Mouse (Mus musculus) gonadal fat pad, adult 2 months (tissue): ENCODE measurements around the gene Asah2. TPM values are rescaled to one million over a fixed set of nuclear protein-coding genes. Genes with fewer than 3 reads are reported as not detected.
"Not testable (repeated sequence)": the region's sequence is repeated elsewhere in the genome, so short reads cannot be mapped to it uniquely, and the experiment has no call there.

Source experiments
- DNase-seq: peaks from one replicate; pipeline ENCODE4 v3.0.0-alpha.2; 2012; ENCODE audit warnings: low read depth
- polyA plus RNA-seq: library from polyadenylated mRNA; depleted of rRNA; stranded (reverse); fragments of >200 nt; gene quantifications from 2 replicates; pipeline ENCODE4 v1.2.3, GENCODE M21; 2012

The Asah2 gene
- polyA plus RNA-seq, 1 experiment: 8.6 TPM

DNA sequence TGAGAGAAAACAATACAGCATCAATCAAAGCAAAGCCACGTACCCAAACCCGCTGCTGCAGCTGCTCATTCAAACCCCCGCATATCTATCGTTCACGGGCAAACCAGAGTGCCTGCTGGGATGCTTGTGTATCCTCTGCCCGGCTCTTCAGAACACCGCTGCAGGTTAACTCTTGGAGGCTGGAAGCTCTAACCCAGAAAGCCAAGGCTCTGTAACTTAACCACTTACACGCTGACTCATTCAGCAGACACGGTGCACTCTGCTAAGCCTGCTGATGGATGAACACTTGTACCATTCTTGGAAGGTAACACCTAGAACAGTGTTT, 5.1 kb downstream of the Asah2 start:
- DNase-seq: no peak

DNA sequence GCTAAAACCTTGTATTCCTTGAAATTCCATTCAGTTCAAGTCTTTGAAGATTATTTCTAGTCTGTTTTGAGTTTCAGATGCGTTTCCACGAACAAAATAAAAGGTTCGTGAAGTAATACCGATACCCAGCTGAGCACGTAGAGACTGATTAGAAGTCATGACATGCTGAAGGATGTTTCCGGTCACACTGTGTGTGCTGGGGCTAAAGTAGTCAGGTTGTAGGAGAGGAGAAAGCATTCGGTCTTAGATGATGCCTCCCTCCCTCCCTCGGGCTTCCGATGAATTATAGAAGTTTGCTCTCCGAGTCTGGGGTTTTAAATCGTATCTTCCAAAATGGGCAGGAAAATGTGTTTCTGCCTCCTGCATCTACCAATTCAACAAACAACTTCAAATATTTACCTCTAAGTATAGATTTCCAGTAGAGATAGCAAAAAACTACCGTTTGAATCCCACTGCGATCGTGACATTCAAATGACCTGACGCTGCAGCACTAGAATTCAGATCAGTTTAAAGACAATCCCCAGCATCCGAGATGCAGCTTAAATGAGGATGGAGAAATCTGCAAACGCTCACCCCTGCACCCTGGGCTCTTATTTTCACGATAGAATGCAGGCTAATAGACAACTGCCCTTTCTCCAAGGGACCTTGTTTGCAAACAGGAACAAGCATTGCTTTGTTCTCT, 5.6 kb downstream of the Asah2 start:
- no peak for DNase-seq

DNA sequence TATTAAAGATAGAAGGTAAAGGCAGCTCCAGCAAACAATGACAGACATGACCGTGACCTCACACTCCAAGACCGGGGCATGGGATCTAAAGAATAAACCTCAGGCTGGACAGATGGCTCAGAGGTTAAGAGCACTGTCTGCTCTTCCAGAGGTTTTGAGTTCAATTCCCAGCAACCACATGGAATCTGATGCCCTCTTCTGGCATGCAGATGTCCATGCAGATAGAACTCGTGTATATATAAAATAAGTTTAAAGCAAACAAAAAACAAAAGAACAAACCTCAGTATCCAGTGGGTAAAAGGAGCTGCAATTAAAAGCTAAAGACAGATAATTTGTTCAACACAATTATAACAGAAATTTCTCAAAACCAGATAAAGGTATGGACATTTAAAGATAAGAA, 9.4 kb downstream of the Asah2 start:
- no peak for DNase-seq

DNA sequence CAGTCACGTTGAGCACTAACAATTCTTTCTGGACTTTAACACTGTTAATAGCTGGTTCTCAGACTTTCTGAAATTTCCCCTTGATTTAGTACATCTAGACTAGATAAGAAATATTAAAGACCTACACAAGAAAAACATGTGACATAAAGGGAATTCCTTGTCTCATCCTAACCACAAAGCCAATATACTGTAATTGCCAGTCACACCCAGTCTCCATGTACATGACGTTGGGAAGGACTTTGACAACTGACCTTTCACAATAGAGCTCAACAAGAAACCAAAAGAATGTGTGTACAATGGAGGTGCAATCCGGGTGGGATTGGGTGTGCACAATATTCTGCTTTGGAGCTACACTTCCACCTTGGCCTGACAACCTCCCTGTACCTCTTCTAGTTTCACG, 15.7 kb downstream of the Asah2 start:
- no peak for DNase-seq

DNA sequence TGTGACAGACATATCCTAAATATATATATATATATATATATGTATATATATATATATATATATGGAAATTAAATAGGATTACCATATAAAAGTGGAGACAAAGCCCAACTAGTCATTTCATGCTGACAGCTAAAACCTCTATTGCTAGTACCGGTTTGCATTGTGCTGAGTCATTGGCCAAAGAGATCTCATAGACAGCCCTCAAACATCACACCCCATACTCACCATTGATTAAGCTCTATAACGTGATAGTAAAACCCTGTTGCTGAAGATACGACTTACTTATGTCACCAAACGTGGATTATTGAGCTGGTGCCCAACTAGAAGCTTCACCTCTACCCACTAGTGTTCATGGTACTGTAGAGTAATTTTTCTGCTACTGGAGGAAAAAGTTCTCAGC, 17.2 kb downstream of the Asah2 start:
- no peak for DNase-seq

DNA sequence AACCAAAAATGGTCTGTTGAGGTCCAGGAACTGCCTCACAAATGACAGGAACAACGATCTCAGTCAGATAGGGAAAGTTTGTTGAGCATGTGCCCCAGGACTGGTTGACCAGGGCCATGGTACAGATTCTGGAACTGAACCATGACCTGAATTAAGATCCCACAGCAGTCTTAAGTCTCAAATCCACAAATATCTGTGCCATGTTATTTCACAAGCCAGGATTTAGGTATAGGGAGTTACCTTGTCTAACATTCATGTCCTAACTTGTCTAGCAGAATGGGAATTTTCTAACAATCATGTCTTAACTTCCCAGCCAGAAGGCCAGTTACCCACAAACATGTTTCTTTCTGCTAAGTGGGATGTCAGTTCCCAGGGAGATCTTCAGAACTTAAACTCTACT, 19.4 kb downstream of the Asah2 start:
- DNase-seq: peak; percentile 95

DNA sequence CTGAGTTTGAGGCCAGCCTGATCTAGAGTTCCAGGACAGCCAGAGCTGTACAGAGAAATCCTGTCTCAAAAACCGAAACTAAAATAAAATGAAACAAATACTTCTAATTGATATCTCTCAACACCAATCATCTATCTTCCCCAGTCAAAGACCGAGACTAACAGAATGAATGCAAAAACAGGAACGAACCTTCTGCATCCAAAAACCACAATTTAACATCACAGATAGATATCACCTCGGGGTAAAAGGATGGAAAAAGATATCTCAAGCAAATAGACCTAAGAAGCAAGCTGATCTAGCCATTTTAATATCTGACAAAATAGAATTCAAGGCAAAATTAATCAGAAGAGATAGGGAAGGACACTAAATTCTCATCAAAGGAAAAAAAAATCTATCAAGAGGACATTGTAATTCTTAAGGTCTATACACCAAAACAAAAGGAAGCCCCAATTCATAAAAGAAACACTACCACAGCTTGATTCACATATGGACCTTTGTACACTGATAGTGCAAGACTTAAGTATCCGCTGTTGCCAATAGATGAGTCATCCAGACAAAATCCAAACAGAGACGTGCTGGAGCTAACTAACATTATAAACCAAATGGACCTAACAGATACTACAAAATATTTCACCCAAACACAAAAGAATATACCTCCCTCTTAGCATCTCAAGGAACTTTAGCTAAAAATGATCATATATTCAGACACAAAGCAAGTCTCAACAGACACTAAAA, 20.1 kb downstream of the Asah2 start:
- no peak for DNase-seq

DNA sequence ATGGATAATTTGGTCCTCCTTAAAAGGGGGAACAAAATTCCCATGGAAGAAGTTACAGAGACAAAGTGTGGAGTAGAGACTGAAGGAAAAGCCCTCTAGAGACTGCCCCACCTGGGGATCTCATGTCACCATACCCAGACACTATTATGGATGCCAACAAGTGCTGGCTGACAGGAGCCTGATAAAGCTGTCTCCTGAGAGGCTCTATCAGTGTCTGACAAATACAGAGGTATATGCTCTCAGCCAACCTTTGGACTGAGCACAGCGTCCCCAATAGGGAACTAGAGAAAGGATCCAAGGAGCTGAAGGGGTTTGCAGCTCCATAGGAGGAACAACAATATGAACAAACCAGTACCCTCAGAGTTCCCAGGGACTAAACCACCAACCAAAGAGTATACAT, 23.2 kb downstream of the Asah2 start:
- DNase-seq: not testable (repeated sequence)

DNA sequence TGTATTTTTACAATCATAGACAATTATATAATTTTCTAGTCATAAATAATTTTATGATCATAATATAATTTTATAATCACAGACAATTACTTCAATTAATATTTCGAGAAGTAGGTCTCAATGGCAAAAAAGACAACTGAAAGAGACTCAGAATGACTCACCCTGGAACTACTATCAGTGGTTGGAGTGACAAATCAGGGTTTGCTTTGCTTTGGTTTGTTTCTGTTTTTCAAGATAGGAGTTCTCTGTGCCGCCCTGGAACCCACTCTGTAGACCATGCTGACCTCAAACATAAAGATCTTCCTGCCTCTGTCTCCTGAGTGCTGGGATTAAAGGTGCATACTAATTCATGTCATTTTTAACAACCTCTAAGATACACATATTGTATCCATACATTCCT, 37.7 kb downstream of the Asah2 start:
- no peak for DNase-seq

DNA sequence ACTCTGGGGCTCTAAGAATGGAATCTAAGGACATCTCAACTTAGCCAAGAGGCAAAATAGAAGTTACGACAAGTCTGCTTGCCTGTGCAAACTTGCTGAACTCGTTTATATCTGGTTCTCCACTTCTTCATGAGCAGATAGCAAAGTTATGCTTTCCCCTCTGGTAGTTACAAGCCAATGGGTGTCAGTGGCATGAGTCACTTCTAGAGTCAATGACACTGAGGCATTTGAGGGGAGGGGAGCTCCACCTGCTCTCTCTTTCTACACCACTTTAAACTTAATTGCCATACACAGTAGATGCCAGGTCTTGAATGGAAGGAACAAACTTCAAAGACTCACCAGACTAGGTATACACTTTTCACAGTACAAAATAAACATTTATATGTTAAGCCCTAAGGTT, 38.4 kb downstream of the Asah2 start:
- DNase-seq: no peak

DNA sequence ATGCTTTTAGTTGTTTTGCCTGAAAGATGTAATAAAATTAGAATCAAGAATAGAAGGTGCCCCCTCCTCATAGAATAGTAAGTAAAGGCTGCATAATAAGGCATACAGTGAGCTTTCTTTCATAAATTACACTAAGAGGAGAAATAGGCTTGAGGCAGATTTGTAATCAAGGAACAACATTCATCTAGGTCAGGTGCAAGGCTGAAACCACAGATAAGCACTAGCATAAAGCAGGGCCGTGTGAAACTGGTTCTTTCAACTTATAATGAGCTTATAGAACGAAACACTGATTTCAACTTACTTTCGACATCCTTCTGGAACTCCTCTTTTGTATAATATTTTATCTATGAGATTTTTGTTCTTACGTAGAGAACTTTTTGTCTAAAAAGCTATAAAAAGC, 40.3 kb downstream of the Asah2 start:
- no peak for DNase-seq

DNA sequence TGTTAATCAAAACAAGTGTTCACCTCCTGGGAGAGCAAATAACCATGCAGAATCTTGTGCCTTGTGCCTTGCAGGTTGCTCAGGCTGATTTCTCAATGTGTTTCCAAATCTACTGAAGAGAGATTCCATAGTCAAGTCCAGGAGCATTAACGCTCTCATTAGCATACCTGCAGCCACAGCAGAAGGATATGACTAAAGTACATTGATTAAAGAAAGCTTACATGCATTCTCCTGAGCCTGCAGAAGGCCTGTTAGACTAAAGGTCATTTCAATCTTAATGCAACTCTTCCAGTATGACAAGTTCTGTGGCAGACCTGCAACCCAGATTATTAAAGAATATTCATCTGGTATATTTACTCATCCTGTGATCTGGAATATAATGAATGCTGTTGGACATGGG, 46.7 kb downstream of the Asah2 start:
- DNase-seq: no peak

DNA sequence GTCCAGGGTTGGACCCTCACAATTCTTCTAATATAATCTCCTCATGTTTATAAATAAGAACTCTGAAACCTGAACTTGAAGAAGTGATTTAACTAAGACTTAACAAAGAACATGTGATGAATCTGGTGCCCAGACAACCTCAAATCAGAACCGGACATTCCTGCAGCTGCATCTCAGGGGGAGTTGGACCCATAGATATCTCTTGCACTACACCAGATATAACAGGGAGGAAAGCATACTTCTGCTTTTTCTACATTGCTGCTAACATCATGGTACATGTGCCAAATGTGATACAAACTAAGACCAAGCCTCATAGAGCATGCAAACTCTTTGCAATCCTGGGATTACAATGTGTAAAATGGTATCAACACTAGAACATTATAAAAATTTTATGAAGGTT, 51.8 kb downstream of the Asah2 start:
- no peak for DNase-seq

DNA sequence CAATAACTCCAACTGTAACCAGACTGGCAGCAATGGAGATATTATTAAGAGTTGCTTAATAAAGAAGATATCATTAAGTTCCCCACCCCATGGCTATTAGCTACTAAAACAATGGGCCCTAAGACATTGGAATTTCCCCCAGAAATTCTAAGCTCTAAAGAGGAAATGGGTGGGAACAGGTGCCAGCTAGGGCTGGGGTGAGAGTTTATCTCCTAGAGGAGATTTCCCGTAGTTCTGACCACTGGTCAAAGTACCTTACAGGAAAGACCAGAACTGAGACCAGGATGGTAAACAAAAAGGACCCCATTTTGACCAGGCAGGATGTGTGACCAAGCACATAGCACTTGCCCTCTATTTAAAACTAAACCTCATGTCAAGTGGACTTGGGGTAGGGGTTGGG, 52.3 kb downstream of the Asah2 start:
- DNase-seq: no peak

DNA sequence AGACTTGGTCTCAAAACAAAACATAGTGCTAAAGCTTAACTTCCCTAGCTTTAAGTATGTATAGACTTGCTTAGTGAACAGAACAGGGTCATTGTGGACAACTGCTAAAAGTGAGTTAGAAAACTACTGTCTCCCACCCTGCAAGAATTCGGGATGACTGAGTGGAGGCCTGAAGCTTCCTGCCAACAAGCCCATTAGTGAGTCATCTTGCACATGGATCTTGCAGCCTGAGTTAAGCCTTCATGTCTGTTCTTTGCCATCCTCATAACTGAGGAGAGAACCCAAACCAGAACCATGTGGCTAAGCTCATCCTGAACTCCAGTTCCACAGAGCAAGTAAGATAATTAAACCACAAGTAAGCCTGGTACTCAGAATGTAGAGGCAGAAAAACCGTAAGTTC, 56.8 kb downstream of the Asah2 start:
- no peak for DNase-seq

DNA sequence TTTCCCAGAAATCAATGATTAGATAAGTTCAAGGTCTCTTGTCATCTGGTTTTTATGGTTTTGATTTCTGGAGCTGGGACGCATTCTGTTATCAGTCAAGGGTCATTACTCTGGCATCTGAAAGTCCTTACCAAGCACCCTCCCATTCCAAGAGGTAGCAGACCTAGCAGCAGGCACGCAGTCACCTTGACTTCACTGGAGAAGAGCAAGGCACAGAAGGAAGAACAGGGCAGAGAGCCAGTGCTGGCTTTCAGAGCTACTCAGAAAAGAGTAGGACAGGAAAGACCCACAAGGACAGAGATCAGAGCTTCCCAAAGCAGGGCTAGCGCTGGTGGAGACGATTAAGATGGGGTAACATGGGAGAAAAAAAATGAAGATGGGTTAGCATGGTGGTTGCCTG, 75.1 kb downstream of the Asah2 start:
- no peak for DNase-seq

DNA sequence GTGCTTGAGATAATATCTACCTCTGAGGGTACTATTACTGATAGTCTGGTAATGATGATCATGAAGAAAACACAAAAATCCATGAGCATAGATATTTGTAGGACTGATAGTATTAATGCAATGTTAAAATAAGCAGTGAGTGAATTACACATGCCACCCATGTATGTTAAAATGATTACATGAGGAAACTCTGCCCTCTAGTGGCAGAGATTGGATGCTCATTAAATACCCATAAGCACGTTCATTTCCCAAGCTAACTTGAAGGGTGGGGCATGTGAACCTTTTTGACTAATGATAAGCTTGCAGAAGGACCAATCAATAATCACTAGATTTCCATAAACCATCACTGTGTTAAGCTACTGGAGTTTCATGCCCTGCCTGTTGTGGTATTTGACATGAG, 77.6 kb downstream of the Asah2 start:
- peak; percentile 10 for DNase-seq

DNA sequence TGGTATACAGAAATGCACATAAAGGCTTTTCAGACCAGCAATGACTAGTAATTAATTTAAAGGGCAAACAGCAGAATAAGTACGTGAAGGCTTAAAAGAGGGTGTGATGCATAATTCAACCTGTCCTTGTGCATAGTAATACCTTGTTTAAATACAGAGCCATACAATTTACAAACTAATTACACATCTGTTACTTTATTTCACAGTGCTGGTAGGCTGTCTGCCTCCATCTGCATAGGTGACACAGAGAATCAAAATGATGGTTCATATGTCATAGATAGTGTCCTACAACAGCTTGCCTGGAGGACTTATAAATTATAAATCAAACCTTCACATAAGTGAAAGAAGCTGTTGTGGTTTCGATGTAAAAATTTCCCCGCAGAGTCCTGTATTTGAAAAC, 82.6 kb downstream of the Asah2 start:
- no peak for DNase-seq

DNA sequence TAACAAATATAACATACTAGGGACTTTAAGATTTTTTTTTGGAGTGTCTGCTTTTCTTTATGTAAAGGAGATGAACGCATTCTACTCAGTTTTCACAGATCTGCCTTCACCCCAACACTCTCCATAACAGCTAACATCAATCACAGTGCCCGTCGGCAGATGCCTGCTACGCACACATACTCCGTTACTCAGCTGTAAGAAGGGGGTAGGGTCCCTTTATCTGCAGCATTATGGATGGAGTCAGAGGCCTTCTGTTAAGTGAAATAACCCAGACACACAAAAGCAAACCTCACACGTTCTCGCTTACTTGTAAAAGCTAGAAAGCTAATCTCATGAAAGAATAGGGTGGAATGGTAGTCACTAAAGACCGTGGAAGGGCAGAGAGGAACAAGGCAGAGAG, 88.3 kb downstream of the Asah2 start:
- DNase-seq: no peak

DNA sequence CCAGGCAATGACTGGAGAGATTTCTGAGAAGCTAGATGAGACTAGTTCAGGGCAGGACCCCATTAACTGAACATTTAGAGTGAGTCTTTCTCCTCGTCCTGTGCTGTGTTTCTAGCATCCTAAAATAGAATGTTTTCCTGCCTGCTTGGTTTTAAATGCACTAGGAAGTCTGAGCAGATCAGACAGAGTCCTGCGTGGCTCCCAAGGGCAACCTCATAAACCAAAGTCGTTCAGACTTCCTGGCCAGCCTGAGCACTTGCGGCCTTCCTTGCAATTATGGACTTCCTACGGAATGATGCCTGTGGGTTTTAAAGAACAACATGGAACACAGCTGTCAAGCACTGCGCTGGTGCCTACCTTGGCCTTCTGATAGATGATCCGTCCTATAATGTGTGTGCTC, 89.4 kb downstream of the Asah2 start:
- no peak for DNase-seq

DNA sequence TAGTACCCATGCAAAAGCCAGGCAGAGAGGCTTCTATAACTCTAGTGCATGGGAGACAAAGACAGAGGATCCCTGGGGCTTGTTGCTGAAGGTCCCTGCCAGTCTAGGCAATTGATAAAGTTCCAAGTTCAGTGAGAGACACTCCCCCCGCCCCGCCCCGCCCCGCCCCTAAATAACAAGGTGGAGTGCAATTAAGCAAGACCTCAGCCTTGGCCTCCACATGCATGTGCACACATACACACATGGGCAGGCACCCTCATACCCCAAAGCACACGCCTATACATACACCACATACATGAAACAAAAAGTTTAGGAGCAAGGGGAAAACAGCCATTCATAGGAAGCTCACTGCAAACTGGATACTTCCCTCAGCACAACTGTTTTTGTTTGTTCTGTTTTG, 90.0 kb downstream of the Asah2 start:
- no peak for DNase-seq

DNA sequence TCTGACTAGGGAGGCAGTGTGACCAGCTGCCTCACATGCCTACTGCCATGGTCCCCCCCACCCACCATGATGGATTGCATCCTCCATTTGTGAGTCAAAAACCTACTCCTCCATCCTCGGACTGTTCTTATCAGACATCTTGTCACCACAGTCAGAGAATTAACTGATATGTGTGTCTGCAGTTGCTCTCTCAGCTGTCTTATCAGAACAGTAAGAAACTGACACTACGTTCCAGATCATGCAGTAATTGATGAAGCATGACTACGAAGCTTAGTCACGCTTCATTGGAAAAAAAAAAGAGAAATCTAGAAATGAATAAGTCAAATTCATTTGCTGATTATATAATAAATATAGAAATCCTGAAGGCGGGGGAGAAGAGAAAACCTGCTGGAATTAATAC, 105.4 kb downstream of the Asah2 start:
- DNase-seq: no peak

DNA sequence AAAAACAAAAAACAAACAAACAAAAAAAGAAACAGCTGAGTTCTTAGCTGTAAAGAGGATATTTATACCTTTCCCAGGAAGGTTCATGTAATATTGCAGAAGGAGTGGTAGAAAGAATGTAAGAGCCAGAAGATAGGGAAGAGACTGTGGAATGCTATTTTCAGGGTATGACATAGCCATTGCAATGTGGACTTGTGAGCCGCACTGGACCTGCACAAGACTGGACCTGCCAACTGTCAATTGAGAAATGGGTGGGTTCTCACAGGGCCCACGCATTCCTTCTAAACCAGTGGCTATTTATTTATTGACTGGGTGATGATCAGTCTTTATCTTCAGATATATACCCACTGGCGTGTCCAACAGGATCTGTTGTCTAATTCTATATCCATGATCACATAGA, 111.1 kb downstream of the Asah2 start:
- DNase-seq: no peak

DNA sequence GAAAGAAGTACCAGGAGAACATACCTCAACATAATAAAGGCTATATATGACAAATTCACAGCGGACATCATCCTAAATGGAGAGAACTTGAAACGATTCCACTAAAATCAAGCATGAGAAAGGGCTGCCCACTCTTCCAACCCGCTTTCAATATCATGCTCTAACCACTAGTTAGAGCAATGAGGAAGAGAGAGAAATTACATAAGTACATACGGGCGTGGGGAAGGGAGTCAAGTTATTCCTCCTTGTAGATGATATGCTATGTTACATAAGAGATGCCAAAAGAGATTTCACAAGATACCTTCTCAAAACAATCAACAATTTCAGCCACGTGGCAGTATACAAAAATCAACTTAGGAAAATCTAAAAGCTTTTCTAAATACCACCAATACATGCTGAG, 117.0 kb downstream of the Asah2 start:
- no peak for DNase-seq
